Mouse (Mus musculus) frontal cortex, adult (tissue): ENCODE measurements around the gene Dnajc3.

Source experiments
- ATAC-seq: cut with Nextera tagmentation; 2 replicates; pipeline ENCODE4 v1.9.2; 2017; ENCODE audit warnings: mild to moderate bottlenecking, moderate library complexity, mixed read lengths; ENCODE audit not compliant: low TSS enrichment

The Dnajc3 gene

GRCm38 (mm10) chr14:118982429-118983045 lies 44.8 kb downstream of the Dnajc3 start:
- ATAC-seq, result peak; percentile 68

- ATAC-seq, result no peak
These were observed 45.6 kb downstream of the Dnajc3 start for GRCm38 (mm10) chr14:118983396-118983795.

GRCm38 (mm10) chr14:118984161-118984560 lies 46.4 kb downstream of the Dnajc3 start:
- no peak for ATAC-seq

- ATAC-seq, result no peak
These were observed 49.1 kb downstream of the Dnajc3 start for GRCm38 (mm10) chr14:118986653-118987522.

GRCm38 (mm10) chr14:118987523-118988496 lies 50.0 kb downstream of the Dnajc3 start:
- ATAC-seq, result no peak

GRCm38 (mm10) chr14:118995226-118995925 lies 57.6 kb downstream of the Dnajc3 start:
- ATAC-seq, result no peak

- ATAC-seq, result no peak
These were observed 65.5 kb downstream of the Dnajc3 start for GRCm38 (mm10) chr14:119003320-119003719.

GRCm38 (mm10) chr14:119005834-119006233 lies 68.1 kb downstream of the Dnajc3 start:
- ATAC-seq, result peak; percentile 48

GRCm38 (mm10) chr14:119006441-119007102 lies 68.8 kb downstream of the Dnajc3 start:
- peak; percentile 22 for ATAC-seq

GRCm38 (mm10) chr14:119007103-119007951 lies 69.6 kb downstream of the Dnajc3 start:
- peak; percentile 97 for ATAC-seq

- ATAC-seq, result no peak
These were observed 70.3 kb downstream of the Dnajc3 start for GRCm38 (mm10) chr14:119008031-119008590.

- ATAC-seq, result no peak
These were observed 71.8 kb downstream of the Dnajc3 start for GRCm38 (mm10) chr14:119009531-119009930.

- ATAC-seq, result peak; percentile 95
These were observed 75.0 kb downstream of the Dnajc3 start for GRCm38 (mm10) chr14:119012607-119013431.

- ATAC-seq, result peak; percentile 48
These were observed 75.8 kb downstream of the Dnajc3 start for GRCm38 (mm10) chr14:119013549-119013948.

- ATAC-seq, result no peak
These were observed 88.1 kb downstream of the Dnajc3 start for GRCm38 (mm10) chr14:119025889-119026288.

- peak; percentile 94 for ATAC-seq
These were observed 89.4 kb downstream of the Dnajc3 start for GRCm38 (mm10) chr14:119027130-119027529.

- peak; percentile 36; the same call in 1 of the 2 replicates for ATAC-seq
These were observed 90.0 kb downstream of the Dnajc3 start for GRCm38 (mm10) chr14:119027675-119028253.
